Mouse (Mus musculus) c-Kit-negative CD71-positive TER-119-positive erythroid progenitor cells, embryonic 14.5 days (primary cell): Measurements from ENCODE around the gene Tspo.

ENCODE experiments used
- DNase-seq: peaks from one replicate; pipeline ENCODE4 v3.0.0-alpha.2; 2013; ENCODE audit warnings: low read depth, low spot score

Tspo gene

DNA sequence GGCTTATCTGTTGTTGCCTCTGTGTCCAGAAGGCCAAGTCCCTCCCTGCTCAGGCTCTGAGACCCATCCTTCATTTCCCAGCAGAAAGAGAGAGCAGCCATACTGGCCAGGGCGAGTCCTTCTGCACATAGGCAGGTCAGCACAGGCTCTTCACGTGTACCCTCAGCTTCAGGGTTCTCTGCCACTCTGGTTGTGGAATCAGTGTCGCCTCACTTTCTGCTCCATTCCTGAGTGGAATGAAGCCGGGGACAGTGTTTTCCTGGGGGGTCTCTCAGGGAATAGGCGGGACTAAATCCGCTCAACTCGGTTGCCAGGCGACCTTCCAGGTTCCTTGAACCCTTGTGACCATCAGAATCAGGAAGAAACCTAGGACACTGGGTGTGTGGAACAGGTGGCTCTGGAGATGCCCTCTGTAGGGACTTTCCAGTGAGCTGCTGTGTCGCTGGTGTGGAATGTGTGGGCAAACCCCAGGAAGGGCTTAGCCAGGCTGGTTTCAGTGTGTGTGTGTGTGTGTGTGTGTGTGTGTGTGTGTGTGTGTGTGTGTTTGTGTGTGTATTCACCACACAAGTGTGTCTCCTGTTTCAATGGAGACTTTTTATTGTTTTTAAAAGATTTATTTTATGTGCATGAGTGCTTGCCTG lies 21.6 kb upstream of the Tspo start:
- no peak for DNase-seq

DNA sequence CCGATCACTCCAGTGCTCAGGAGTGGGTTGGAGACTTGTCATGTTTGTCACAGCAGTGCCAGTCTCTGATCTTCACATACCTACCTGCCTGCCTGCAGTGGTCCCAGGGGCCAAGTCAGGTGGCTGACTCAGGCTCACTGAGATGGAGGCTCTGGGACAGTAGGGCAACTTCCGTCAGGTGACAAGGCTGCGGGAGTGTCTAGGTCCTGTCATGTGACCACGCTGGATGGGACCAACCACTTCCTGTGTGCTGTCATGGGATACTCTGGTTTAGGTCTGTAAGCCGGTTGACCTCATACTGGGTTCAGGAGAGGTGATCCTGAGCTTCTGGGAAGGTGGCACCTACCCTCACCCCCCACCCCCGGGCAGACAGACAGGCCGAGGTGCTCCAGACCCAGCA lies 17.4 kb upstream of the Tspo start:
- DNase-seq, result no peak

DNA sequence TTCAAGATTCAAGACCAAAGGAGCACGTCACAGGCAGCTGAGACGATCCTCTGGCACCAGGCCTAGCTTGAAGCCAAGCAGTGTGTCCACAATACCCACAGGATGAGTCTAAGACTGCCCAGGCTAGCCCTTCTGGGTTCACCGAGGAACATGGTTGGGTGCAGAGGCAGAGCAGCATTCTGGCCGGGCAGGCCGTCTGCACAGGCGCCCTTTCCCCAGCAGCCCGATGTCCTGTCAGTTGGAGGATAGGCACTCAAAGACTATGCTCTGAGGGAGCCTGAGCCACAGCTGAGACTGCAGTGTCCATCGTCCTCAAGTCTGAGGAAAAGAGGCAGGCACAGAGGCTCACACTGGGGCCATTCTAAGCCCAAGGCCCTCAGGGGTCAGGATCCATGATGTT lies 16.2 kb upstream of the Tspo start:
- no peak for DNase-seq

DNA sequence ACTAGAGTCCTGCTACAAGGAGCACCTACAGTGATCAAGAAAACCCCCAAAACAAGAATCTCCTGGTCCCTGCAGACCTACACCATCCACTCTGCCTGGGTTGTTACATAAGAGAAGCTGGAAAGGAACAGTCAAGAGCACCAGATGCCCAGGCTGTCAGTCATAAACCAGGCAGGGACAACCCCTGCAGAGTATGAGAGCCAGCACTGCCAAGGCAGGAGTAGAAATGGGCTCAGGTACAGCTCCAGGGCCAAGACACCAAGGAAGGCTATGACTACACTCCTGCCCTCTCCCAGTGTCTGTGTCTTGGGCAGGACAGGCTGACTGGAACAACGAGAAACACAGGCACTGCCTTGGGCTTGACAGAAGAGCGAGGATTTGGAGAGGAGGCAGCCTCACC lies 13.3 kb upstream of the Tspo start:
- DNase-seq, result no peak

DNA sequence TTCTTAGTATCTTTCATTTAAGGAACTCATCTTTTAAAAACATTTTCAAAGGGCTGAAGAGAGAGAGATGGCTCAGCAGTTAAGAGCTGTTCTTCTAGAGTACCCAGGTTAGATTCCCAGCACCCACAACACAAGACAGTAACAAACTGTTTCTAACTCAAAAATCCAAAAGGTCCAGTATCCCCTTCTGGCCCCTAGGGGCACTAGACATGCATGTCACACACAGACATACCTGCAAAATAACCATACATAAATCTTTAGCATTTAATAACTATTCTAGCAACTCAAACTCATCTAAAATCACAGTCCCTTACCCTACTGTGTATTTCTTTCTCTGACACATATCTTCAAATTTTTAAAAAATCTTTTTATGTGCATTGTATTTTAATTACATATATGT lies 9.6 kb upstream of the Tspo start:
- no peak for DNase-seq

DNA sequence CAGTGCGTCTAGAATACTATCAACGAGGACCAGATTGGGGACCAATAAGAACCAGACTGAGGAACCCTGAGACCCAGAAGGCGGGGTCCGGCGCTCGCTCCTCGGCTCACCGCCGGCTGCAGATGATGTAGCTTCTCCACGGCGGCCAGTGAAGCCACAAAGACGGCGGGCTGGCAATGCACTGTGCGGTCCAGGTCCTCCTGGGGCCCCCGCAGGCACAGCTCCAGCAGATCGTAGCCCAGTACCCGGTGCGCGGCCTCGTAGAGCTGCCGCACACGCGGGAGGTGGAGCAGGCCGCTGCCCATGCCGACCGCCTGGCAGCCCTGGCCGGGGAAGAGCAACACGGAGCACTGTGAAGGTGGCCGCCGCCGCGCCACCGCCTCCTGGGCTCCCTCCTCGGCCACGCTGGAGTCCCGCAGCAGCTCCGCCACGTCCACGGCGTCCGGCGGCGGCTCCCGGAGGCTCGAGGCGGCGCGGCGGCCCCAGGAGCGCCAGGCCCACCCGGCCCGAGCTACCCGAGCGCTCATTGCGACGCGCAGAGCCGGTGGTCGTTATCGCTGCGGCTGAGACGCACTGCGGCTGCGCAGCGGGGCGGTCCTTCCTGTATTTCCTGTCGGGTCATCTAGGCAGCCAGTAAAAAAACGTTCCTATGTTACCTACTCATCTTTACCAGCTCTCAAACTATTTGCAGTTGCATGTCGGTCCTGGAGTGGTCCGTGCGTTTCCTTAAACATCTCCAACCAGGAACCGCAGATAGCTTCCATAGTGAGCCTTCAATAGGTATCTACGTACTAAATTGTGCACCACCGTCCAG lies 8.0 kb upstream of the Tspo start:
- peak; percentile 72 for DNase-seq

DNA sequence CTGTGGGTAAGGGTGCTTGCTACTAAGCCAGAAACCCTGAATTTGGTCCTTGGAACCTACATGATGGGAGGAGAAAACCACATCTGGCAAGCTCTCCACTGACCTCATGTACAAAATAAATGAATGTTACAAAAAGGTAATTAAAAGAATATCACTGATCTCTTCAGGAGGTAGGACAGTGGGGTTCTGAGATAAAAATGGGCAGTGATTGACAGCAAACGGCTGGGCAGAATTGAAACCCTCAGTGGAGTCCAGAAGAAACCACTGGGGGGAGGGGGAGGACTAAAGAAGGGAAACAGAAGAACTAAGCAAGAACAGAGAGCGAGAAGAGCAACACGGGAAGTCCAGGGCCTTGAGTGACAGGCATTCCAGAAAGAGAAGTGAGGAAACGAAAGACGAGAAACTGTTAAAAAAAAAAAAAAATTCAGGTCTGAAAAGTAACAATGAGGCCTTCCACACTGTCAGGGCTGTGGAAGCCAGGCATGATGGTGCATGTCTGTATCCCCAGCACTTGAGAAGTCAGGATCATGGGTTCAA lies 2.4 kb upstream of the Tspo start:
- no peak for DNase-seq

DNA sequence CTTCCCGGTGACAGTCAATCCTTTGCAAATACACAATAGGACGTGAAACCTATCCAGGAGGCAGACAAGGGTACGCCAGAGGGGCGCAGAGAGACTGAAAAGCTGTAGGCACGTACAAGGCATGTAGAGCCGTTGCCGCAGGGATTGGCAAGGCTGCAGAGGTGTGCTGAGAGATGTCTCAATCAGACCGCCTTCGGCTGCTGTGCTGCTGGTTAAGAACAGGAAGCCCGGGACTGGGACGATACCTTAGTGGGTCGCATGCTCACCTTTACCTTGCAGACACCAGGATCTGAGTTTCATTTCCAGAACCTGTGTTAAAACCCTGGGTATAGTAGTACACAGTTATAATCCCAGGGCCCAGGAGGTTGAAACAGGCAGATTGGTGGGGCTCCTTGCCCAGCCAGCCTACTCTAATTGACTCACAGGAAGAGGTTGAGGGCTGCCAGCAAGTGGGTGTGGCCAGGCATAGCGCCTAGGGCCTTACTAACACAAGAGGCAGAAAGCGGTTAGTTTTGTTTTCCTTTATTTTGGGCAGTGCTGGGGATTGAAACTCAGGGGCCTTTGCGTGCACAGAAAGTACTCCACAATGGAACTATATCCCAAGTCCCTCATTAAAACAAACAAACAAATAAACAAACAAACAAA lies 644 bp upstream of the Tspo start:
- DNase-seq, result no peak

DNA sequence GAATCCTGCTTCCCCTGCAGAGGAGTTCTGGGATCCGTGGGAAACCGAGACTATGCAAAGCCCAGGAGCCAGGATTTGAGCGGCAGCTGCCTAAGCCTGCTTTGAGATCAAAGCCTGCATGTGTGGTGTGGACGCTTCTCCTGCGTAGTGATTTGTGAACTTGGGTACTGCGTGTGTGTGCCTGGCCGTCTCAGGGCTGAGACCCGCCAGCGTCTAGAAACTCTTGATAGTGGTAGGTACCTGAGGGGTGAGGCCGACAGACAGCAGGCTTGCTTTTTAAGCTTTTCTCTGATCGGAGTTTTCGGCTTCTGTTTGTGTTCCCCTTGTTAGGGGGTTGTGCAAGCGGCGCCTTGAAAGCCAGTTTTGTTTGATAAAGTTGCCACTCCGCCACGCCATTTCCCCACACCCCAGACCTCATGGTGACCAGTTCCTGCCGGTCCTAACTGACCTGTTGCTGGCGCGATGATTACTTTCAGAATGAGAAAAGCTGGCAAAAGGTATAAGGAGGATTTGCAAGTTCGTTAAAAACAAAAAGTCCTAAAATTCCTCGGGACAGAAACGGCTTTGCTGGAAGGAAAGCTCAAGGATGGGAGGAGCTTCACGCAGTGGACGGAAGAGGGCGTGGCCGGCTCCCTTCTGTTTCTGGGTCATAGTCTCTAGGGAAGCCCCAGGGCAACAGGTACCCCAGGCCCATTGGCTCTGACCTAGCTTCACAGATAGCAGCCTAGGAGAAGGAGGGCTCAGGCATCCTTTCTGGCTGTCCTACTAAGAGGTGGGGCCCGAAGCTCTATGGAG lies 662 bp downstream of the Tspo start:
- DNase-seq, result peak; percentile 66

DNA sequence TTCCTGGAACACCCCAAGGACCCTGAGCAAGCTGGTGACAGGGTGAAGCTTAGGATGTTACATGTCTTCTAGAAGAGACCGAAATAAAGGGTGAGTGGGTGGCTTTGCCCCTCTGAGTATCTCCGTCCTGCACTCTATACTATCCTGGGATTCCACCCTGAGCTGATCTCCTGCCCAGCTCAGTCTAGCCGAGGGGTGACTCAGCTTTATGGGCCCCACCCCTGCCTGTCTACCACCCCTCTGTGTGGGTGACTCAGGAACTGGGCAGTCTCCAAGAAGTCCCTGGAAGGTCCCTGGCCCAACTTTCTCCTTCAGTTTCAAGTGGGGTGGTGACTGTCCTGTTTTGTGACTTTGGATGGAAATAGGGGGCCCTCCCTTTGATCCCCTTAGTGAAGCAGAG lies 2.0 kb downstream of the Tspo start:
- peak; percentile 73 for DNase-seq

DNA sequence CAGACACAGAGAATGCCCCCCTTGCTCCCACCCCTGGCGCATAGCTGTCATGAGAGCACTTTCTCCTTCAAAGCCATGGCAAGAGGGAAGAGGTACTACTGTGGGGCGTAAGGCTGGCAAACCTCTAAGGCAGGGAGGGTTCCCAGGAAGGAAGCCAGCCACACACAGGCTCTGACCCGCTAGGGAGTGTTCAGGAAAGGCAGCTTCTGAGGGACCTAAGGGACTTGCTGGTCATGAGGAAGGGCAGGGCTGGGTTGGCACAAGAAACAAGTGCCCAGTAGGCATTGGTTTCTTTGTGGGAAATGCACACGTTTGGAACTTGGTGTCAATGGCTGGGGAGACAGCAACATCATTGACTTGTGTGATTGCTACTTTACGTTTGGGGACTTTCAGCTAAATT lies 2.6 kb downstream of the Tspo start:
- DNase-seq, result no peak

DNA sequence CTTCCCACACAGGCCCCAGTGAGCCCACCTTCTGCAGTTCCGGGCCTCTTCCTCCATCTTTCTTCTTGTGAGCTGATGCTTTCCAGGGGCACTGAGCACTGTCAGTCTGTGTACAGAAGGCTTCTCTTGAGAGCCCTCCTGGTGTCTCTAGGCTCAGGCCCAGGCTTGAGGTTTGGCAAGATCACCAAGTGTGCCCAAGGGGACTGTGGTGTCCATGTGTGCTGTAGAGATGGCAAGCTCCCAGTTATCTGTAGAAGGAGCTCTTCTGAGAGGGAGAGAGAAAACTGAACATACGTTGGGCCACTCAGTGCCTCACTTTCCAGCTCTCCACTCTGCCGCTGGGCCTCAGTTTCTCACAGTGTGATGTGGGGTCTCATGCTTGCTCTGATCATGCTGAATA lies 4.3 kb downstream of the Tspo start:
- no peak for DNase-seq

DNA sequence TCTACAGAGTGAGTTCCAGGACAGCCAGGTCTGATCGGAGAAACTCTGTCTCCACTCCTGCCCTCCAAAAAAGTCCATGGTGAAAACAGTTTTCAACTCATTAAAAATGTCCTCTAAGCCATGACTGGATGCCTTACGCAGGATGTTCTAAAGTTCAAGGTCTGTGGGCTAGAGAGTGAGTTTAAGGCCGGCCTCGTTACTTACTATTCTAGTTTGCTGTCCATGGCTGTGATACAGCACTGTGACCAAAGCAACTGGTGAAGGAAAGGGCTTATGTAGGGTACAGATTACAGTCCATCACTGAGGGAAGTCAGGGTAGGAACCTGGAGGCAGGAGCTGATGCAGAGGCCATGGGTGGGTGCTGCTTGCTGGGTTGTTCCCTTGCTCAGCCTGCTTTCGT lies 5.2 kb downstream of the Tspo start:
- no peak for DNase-seq

DNA sequence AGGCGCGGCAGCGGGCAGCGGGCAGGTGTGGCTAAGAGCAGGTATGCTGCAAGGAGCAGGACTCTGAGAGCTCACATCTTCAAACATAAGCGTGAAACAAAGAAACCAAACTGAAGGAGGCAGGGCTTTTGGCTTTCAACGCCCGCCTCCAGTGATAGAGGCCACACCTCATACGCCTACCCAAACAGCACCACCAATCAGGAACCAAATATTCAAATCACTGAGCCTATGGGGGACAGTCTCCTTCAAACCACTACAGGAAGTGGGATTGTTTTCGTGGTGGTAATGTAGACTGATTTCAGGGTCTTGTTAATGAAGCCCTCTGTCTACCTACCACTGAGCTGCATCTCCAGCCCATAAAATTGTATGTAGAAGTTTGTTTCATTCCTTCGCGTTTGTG lies 6.3 kb downstream of the Tspo start:
- DNase-seq, result no peak

DNA sequence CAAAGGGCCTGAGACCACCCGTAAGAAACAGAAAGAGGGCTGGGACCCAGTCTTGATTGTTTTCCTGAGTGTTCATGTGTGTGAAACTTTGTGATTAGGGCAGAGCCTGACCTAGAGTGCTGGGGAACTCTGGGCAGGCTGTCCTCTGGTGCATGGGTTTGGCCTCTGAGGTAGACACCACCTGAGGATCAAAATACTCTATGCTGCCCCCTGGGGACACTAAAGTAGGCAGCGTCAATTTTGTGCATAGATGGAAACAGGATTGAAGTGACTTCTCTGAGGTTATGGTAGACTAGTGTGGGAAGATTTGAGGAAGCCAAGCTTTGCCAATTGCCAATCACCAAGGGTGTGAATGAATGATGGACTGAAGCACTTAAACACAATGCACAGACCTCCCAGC lies 7.2 kb downstream of the Tspo start:
- no peak for DNase-seq

DNA sequence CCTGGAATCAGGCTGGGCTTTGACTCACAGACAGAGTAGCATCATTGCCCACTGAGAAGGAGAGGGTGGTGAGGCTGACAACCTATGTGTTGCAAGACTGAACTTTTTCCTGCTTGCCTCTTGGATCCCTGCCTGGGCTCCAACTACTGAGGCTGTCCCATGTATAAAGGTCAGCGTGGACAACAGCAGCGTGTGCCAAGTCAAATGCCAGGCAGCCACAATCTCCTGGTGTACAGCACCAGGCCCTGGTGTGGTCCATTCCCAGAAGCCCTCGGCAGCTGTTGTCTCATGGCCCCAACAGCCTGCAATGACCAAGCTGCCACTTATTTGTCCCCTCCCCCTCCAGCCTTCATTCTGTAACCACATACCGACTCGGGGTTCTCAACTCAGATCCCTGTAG lies 8.2 kb downstream of the Tspo start:
- no peak for DNase-seq

DNA sequence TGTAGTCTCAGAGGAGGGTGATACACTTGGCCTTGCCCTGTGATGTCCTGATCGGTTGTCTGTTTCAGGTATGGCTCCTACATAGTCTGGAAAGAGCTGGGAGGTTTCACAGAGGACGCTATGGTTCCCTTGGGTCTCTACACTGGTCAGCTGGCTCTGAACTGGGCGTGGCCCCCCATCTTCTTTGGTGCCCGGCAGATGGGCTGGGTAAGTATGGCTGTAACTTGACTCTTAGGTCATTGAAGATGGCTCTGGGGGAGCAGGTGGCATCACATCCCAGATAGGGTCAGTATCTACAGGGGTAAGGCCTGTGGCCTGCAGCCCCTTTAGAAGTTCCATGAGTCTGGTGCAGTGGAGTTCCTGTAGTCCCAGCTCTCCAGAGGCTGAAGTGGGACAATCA lies 8.7 kb downstream of the Tspo start:
- DNase-seq, result no peak

DNA sequence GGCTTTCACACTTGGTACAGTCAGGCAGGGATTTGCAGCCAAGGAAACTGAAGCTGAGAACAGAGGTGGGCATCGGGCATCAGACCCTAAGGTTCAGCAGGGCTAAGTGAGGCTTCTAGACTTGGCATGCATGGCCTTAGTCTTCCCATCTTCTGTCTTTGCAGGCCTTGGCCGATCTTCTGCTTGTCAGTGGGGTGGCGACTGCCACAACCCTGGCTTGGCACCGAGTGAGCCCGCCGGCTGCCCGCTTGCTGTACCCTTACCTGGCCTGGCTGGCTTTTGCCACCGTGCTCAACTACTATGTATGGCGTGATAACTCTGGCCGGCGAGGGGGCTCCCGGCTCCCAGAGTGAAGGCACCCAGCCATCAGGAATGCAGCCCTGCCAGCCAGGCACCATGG lies 10.2 kb downstream of the Tspo start:
- DNase-seq, result no peak

DNA sequence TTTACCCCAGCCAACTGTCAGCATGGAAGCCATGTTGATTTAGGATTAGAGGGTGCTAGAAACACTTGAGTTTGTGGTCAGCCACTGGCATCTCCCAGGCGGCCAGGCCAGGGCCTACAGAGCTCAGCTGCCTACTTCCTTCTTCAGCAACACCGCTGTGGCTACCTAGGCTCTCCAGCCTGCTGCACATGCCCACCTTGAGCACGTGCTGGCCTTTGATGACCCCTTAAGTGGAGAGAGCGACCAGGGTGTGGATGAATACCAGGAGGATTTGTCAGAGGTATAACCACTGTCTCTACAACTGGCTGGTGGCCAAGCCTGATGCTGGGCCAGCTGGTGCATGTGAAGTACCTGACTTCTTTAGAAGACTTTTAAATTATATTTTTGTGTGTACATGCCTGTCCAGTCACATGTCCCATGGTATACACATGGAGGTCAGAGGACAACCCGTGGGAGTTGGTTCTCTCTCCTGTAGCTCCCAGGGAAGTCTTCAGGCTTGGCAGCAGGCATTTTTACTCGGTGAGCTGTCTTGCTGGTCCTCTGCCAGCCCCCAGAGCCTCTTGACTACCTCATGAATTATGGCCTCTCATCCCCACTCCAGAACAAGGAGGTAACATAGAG lies 11.4 kb downstream of the Tspo start:
- DNase-seq, result no peak

DNA sequence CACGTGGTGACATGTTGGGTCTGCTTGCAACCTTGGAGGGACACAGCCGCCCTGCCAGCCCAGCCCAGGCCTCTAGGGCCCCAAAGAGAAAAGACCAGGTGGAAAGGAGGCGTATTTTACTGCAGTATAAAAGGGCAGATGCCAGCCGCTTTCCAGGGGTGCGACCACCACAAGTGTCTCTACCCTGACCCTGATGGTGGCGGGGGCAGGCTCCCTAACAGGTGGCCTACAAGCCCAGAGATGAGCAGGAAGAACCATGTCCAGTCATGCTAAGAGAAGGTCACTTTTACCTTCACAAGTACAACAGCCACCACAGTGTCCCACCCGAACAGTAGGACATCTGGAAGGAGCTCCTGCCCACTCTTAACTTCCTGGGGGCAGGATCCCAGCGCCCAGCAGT lies 12.2 kb downstream of the Tspo start:
- DNase-seq, result no peak

DNA sequence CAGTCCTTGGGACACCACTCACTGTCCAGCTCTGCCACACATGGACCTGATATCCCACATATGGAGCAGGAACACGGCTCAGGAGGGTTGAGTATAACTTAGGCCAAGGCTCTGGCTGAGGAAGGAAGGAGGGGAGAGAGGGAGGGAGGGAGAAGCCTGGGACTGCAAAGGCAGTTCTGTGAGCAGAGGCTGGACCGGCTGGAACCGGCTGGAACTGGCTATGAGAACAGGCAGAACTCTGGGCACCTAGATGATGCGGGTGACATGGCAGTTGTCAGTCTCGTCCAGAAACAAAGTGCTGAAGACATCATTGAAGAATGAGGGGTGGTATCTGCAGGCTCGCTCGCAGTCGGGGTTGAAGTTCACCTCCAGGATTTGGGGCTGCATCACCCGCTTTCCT lies 13.3 kb downstream of the Tspo start:
- DNase-seq, result no peak

DNA sequence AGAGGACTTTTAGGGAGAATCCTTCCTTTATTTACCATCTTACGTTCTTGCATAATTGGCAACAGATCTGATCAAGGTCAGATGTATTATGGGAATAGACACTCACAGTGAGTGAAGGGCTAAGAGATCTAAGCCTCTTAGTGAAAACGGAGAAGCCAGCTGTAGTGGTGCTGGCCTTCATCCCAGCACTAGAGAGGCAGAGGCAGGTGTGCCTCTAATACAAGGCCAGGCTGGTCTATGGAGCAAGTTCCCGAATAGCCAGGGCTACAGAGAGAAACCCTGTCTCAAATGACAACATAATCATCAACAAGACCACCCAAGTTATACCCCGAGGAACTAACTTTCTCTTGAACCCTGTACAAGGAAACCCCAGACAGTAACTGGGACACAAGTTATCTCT lies 19.5 kb downstream of the Tspo start:
- DNase-seq, result no peak
